Mouse (Mus musculus) liver, postnatal 0 days (tissue): ENCODE measurements at regions not wholly inside any gene's neighbourhood (a gene's known extent, or its start where the extent isn't known, plus 50 kb on each side); places are given as distances from the start of the nearest gene placed in this dataset.

ENCODE experiments used
- CTCF ChIP-seq: sonication (generic); IDR thresholded peaks from 2 replicates; pipeline ENCODE4 v1.5.1; 2016; ENCODE audit warnings: antibody characterized with exemption, low read depth
- EP300 ChIP-seq: IDR thresholded peaks from 2 replicates; pipeline ENCODE4 v1.6.1; 2016; ENCODE audit warnings: antibody characterized with exemption, low read depth, mild to moderate bottlenecking

DNA sequence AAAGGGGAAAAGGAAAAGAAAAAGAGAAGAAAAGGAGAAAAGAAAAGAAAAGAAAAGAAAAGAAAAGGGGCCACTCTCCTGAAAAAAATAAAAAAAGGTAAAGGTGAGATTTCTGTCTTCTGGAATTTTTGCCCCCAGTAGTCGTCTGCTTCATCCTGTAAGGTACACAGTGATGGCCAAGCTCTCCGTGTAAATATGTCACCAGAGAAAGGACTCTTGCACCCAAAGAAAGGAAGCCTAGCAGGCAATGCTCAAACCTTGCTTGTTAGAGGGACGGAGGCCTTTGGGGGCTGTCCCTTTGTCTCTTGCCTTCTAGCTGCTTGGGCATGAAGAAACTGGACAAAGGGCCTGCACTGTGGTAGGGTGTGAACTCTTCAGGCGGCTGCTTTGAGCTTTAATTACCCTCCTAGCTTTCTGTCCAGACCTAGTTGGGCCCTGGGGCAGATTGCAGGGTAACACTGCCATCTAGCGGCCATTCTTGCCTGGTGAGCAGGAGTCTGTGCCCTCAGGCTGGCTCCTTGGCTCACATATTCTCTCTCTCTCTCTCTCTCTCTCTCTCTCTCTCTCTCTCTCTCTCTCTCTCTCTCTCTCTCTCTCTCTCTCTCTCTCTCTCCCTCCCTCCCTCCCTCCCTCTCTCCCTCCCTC lies 367.7 kb upstream of the Vrk2 start:
- no peak for TF ChIP-seq EP300
- TF ChIP-seq CTCF, result peak; percentile 87
